Mouse (Mus musculus) liver, postnatal 0 days (tissue): ENCODE measurements at regions not wholly inside any gene's neighbourhood (a gene's known extent, or its start where the extent isn't known, plus 50 kb on each side); places are given as distances from the start of the nearest gene placed in this dataset.

ENCODE experiments used
- ATAC-seq: fragments of 200-750 bp; cut with Nextera tagmentation; 2 replicates; pipeline ENCODE4 v1.8.0; 2017; ENCODE audit warnings: mild to moderate bottlenecking, moderate library complexity
- DNase-seq: peaks from one replicate; pipeline ENCODE4 v3.0.0-alpha.2; 2016
- H3K27ac ChIP-seq: fragments of 300-500 bp; sonication (generic); 2 replicates; pipeline ENCODE4 v1.5.1; 2014; ENCODE audit warnings: antibody characterized with exemption, moderate library complexity, mild to moderate bottlenecking, low read depth
- H3K27me3 ChIP-seq: fragments of 300-500 bp; sonication (generic); 2 replicates; pipeline ENCODE4 v1.6.1; 2014; ENCODE audit warnings: low read length, control low read depth, mixed read lengths; ENCODE audit not compliant: insufficient read depth
- H3K36me3 ChIP-seq: fragments of 300-500 bp; sonication (generic); replicated peaks from 2 replicates; pipeline ENCODE4 v1.6.1; 2014; ENCODE audit warnings: mild to moderate bottlenecking, control low read depth, low read length, moderate library complexity, mixed read lengths; ENCODE audit not compliant: insufficient read depth
- H3K4me1 ChIP-seq: fragments of 300-500 bp; sonication (generic); 2 replicates; pipeline ENCODE4 v1.6.1; 2014; ENCODE audit warnings: antibody characterized with exemption, mild to moderate bottlenecking, control low read depth; ENCODE audit not compliant: insufficient read depth
- H3K4me2 ChIP-seq: fragments of 300-500 bp; sonication (generic); 2 replicates; pipeline ENCODE4 v1.6.1; 2014; ENCODE audit warnings: low read depth, mild to moderate bottlenecking, low read length, moderate library complexity, mixed read lengths
- H3K4me3 ChIP-seq: fragments of 300-500 bp; sonication (generic); 2 replicates; pipeline ENCODE4 v1.5.1; 2014; ENCODE audit warnings: low read depth, low read length
- H3K9ac ChIP-seq: fragments of 300-500 bp; sonication (generic); replicated peaks from 2 replicates; pipeline ENCODE4 v1.6.1; 2014; ENCODE audit warnings: mild to moderate bottlenecking, moderate library complexity
- H3K9me3 ChIP-seq: fragments of 300-500 bp; sonication (generic); 2 replicates; pipeline ENCODE4 v1.6.1; 2016; ENCODE audit warnings: mild to moderate bottlenecking, control low read depth, low read length, mixed read lengths
- CTCF ChIP-seq: sonication (generic); IDR thresholded peaks from 2 replicates; pipeline ENCODE4 v1.5.1; 2016; ENCODE audit warnings: antibody characterized with exemption, low read depth
- EP300 ChIP-seq: IDR thresholded peaks from 2 replicates; pipeline ENCODE4 v1.6.1; 2016; ENCODE audit warnings: antibody characterized with exemption, low read depth, mild to moderate bottlenecking
- WGBS: fragments of 180-500 bp; shearing (Covaris S2); extraction: QIAGEN DNeasy Blood & Tissue Kit; methylation state at CpG from one replicate; pipeline ENCODE4 v1.1.7; 2014; ENCODE audit not compliant: insufficient replicate concordance; 5-methylcytosine and 5-hydroxymethylcytosine counted together

- WGBS, result 81% methylated on average over 9 of the region's 9 CpGs
- TF ChIP-seq EP300, result no peak
- no peak for TF ChIP-seq CTCF
- Histone ChIP-seq H3K4me1 (no peaks in the 10 kb centered on the region; the same call in 1 of the 2 replicates), H3K4me2 (no peak overlapping the region), H3K9me3 (peaks cover 8% of the 10 kb centered on the region; the same call in 1 of the 2 replicates), H3K9ac (no peak overlapping the region), H3K27me3 (no peaks in the 10 kb centered on the region), H3K27ac (no peak overlapping the region), H3K4me3 (no peak overlapping the region), H3K36me3 (no peaks in the 10 kb centered on the region)
- DNase-seq, result no peak
- ATAC-seq, result no peak
Observed at GRCm38 (mm10) chr3:41276096-41276495, 193.2 kb upstream of the Pgrmc2 start.

GRCm38 (mm10) chr3:41268516-41268915 lies 185.7 kb upstream of the Pgrmc2 start:
- H3K4me2 ChIP-seq, result no peak overlapping the region
- TF ChIP-seq CTCF (no peak), EP300 (no peak)
- H3K36me3 ChIP-seq, result no peaks in the 10 kb centered on the region
- no peak overlapping the region for H3K27ac ChIP-seq
- H3K9ac ChIP-seq, result no peak overlapping the region
- no peak for DNase-seq
- ATAC-seq, result no peak
- H3K4me1 ChIP-seq, result no peaks in the 10 kb centered on the region
- no peak overlapping the region for H3K4me3 ChIP-seq
- H3K27me3 ChIP-seq, result no peaks in the 10 kb centered on the region
- WGBS, result 44% methylated on average over 4 of the region's 4 CpGs
- no peaks in the 10 kb centered on the region for H3K9me3 ChIP-seq

GRCm38 (mm10) chr3:41266216-41266615 lies 183.4 kb upstream of the Pgrmc2 start:
- no peak for ATAC-seq
- no peak for TF ChIP-seq EP300
- TF ChIP-seq CTCF, result no peak
- Histone ChIP-seq H3K27ac (no peak overlapping the region), H3K36me3 (no peaks in the 10 kb centered on the region), H3K27me3 (no peaks in the 10 kb centered on the region), H3K4me2 (no peak overlapping the region), H3K4me3 (no peak overlapping the region), H3K9me3 (no peaks in the 10 kb centered on the region), H3K4me1 (no peaks in the 10 kb centered on the region), H3K9ac (no peak overlapping the region)
- 86% methylated on average over 6 of the region's 6 CpGs for WGBS
- DNase-seq, result no peak

- Histone ChIP-seq H3K4me3 (no peak overlapping the region), H3K4me2 (no peak overlapping the region), H3K9ac (no peak overlapping the region), H3K9me3 (no peaks in the 10 kb centered on the region), H3K4me1 (no peaks in the 10 kb centered on the region), H3K36me3 (no peaks in the 10 kb centered on the region), H3K27ac (no peak overlapping the region), H3K27me3 (no peaks in the 10 kb centered on the region)
- ATAC-seq (no peak), DNase-seq (no peak)
- TF ChIP-seq EP300, result no peak
- TF ChIP-seq CTCF, result no peak
- 87% methylated on average over 3 of the region's 3 CpGs for WGBS
Observed at GRCm38 (mm10) chr3:41265399-41265798, 182.6 kb upstream of the Pgrmc2 start.

- Histone ChIP-seq H3K27ac (no peak overlapping the region), H3K9me3 (no peaks in the 10 kb centered on the region), H3K4me1 (no peaks in the 10 kb centered on the region), H3K27me3 (no peaks in the 10 kb centered on the region), H3K9ac (no peak overlapping the region), H3K36me3 (no peaks in the 10 kb centered on the region), H3K4me2 (no peak overlapping the region), H3K4me3 (no peak overlapping the region)
- no peak for ATAC-seq
- no peak for TF ChIP-seq CTCF
- TF ChIP-seq EP300, result no peak
- no peak for DNase-seq
- WGBS, result 67% methylated on average over 6 of the region's 6 CpGs
Observed at GRCm38 (mm10) chr3:41258291-41258690, 175.4 kb upstream of the Pgrmc2 start.

GRCm38 (mm10) chr3:41244960-41245359 lies 162.1 kb upstream of the Pgrmc2 start:
- no peaks in the 10 kb centered on the region for H3K9me3 ChIP-seq
- no peak overlapping the region for H3K9ac ChIP-seq
- H3K4me3 ChIP-seq, result no peak overlapping the region
- no peak overlapping the region for H3K27ac ChIP-seq
- H3K27me3 ChIP-seq, result no peaks in the 10 kb centered on the region
- no peaks in the 10 kb centered on the region for H3K36me3 ChIP-seq
- H3K4me1 ChIP-seq, result no peaks in the 10 kb centered on the region
- ATAC-seq, result no peak
- 20% methylated on average over 2 of the region's 2 CpGs for WGBS
- no peak overlapping the region for H3K4me2 ChIP-seq
- no peak for DNase-seq
- TF ChIP-seq EP300 (no peak), CTCF (no peak)

GRCm38 (mm10) chr3:41241856-41242552 lies 159.2 kb upstream of the Pgrmc2 start:
- ATAC-seq (no peak), DNase-seq (no peak)
- Histone ChIP-seq H3K27ac (no peak overlapping the region), H3K9me3 (no peaks in the 10 kb centered on the region), H3K9ac (no peak overlapping the region), H3K36me3 (no peaks in the 10 kb centered on the region), H3K4me1 (no peaks in the 10 kb centered on the region), H3K27me3 (no peaks in the 10 kb centered on the region), H3K4me2 (no peak overlapping the region), H3K4me3 (no peak overlapping the region)
- TF ChIP-seq EP300, result no peak
- no peak for TF ChIP-seq CTCF
- 70% methylated on average over 8 of the region's 8 CpGs for WGBS
